19 mouse cellular contexts compared by ENCODE assay signal in the genomic region with DNA sequence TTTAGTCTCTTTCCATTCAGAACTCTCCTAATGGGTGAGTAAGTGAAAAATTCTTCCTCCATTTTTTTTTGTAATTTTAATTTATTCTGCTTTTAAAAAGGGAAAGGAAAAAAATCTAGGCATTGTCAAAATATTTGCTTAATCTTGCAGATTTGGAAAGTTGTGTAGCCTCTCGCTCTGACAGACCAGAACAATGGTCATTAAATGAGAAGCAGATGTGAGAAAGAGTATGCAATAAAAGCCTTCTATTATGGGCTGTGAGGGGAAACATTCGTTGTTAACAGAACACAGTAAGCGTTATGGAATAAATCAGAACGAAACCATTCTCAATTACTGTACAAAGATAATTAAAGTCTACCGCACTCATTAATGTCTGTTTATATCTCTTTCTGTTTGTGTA.
A peak's percentile ranks its signal among the peaks of the same experiment; 100 is the strongest.
DNase-seq lines count a peak whose midpoint lies in the region; ATAC-seq and TF ChIP-seq lines count a peak whose summit lies in the region.
"Had no signal": no experiment of that assay in that cellular context is flagged by ENCODE, and none has a peak within 500 bp of the region (broad histone marks: within the 10 kb centered on the region; RNA-seq: fewer than 3 reads in every experiment).

No protein-coding gene starts in this region.

- ATAC-seq in embryonic facial prominence, embryonic 14.5 days (ENCODE audit: low read depth), result no peak
- ATAC-seq in limb, embryonic 12.5 days (ENCODE audit: insufficient number of reproducible peaks, insufficient read depth, low FRiP score, low TSS enrichment, low read depth), result no peak
- no peak for ATAC-seq in megakaryocyte progenitor cell, adult 5-6 weeks (replicated peaks; ENCODE audit: poor library complexity)
- ATAC-seq: forebrain, embryonic 13.5 days; intestine, embryonic 15.5 days had no signal

- no peak for DNase-seq in gastrocnemius, adult 2 months
- no peak for DNase-seq in gastrocnemius, postnatal 36 days
- DNase-seq in embryonic facial prominence, embryonic 10.5 days (ENCODE audit: low spot score), result no peak
- DNase-seq in embryonic facial prominence, embryonic 14.5 days (ENCODE audit: low spot score), result peak; percentile 44
- DNase-seq in layer of hippocampus, adult 9-11 months, result no peak
- DNase-seq: adrenal gland, adult 2 months; adrenal gland, postnatal 25 days; cerebellum, adult 18-20 months; cerebellum, adult 9-11 months; heart, adult 18-20 months; heart, postnatal 14 days had no signal

- TF ChIP-seq CTCF in gastrocnemius, adult 2 months (IDR thresholded peaks at IDR 0.05), result no peak

- H3K27me3 ChIP-seq in embryonic facial prominence, embryonic 10.5 days (replicated peaks; ENCODE audit: low read depth, poor library complexity, severe bottlenecking), result no peaks in the 10 kb centered on the region
- no peaks in the 10 kb centered on the region for H3K27me3 ChIP-seq in embryonic facial prominence, embryonic 14.5 days (replicated peaks; ENCODE audit: control insufficient read depth, insufficient read depth, low read length)
- no peaks in the 10 kb centered on the region for H3K27me3 ChIP-seq in limb, embryonic 12.5 days
- H3K27me3 ChIP-seq: CH12.LX; forebrain, embryonic 13.5 days; intestine, embryonic 15.5 days had no signal

- peak overlapping the region; percentile 24; the same call in 1 of the 2 replicates for H3K27ac ChIP-seq in gastrocnemius, adult 2 months
- H3K27ac ChIP-seq in embryonic facial prominence, embryonic 10.5 days (replicated peaks), result peak overlapping the region; percentile 48; the same call in 1 of the 2 replicates
- no peak overlapping the region for H3K27ac ChIP-seq in embryonic facial prominence, embryonic 14.5 days (replicated peaks; ENCODE audit: low read depth, low read length)
- H3K27ac ChIP-seq in limb, embryonic 12.5 days, result peak overlapping the region; percentile 41; the same call in 1 of the 2 replicates
- H3K27ac ChIP-seq: forebrain, embryonic 13.5 days; heart, embryonic 10.5 days; hindbrain, embryonic 10.5 days; hindbrain, embryonic 14.5 days; intestine, embryonic 15.5 days had no signal

- H3K9me3 ChIP-seq in embryonic facial prominence, embryonic 10.5 days, result no peaks in the 10 kb centered on the region
- no peaks in the 10 kb centered on the region for H3K9me3 ChIP-seq in embryonic facial prominence, embryonic 14.5 days (ENCODE audit: control insufficient read depth, low read length)
- no peaks in the 10 kb centered on the region for H3K9me3 ChIP-seq in limb, embryonic 12.5 days
- H3K9me3 ChIP-seq: forebrain, embryonic 13.5 days; heart, embryonic 10.5 days; hindbrain, embryonic 10.5 days; intestine, embryonic 15.5 days had no signal

- intact Hi-C loops in gastrocnemius, adult 2 months (cut with DNase I), result no loop called here
- intact Hi-C loops in gastrocnemius, postnatal 36 days (cut with DNase I), result no loop called here

- H3K36me3 ChIP-seq in embryonic facial prominence, embryonic 10.5 days (replicated peaks), result no peaks in the 10 kb centered on the region
- no peaks in the 10 kb centered on the region for H3K36me3 ChIP-seq in embryonic facial prominence, embryonic 14.5 days (ENCODE audit: control insufficient read depth, insufficient read depth, low read length)
- no peaks in the 10 kb centered on the region for H3K36me3 ChIP-seq in limb, embryonic 12.5 days
- H3K36me3 ChIP-seq: heart, embryonic 10.5 days; hindbrain, embryonic 10.5 days; intestine, embryonic 15.5 days had no signal

- H3K4me1 ChIP-seq in embryonic facial prominence, embryonic 10.5 days, result peaks cover 15% of the 10 kb centered on the region
- peaks cover 8% of the 10 kb centered on the region; the same call in 1 of the 2 replicates for H3K4me1 ChIP-seq in embryonic facial prominence, embryonic 14.5 days (ENCODE audit: control insufficient read depth, insufficient read depth, low read length)
- H3K4me1 ChIP-seq in limb, embryonic 12.5 days (replicated peaks), result peaks cover 28% of the 10 kb centered on the region
- H3K4me1 ChIP-seq: intestine, embryonic 15.5 days had no signal

- 57% methylated on average over 5 of the region's 5 CpGs for WGBS in embryonic facial prominence, embryonic 10.5 days
- 34% methylated on average over 5 of the region's 5 CpGs for WGBS in embryonic facial prominence, embryonic 14.5 days
- WGBS in limb, embryonic 12.5 days, result 21% methylated on average over 5 of the region's 5 CpGs

- H3K4me2 ChIP-seq in embryonic facial prominence, embryonic 14.5 days (ENCODE audit: low read depth, low read length), result no peak overlapping the region; the same call in 1 of the 2 replicates
- no peak overlapping the region for H3K4me2 ChIP-seq in limb, embryonic 12.5 days
- H3K4me2 ChIP-seq: forebrain, embryonic 13.5 days; hindbrain, embryonic 14.5 days; intestine, embryonic 15.5 days had no signal

- no peak overlapping the region for H3K9ac ChIP-seq in embryonic facial prominence, embryonic 14.5 days (ENCODE audit: low read depth, low read length)
- no peak overlapping the region for H3K9ac ChIP-seq in limb, embryonic 12.5 days (replicated peaks)
- H3K9ac ChIP-seq: forebrain, embryonic 13.5 days; hindbrain, embryonic 14.5 days; intestine, embryonic 15.5 days had no signal

- no peak overlapping the region for H3K4me3 ChIP-seq in gastrocnemius, adult 2 months
- no peak overlapping the region for H3K4me3 ChIP-seq in embryonic facial prominence, embryonic 10.5 days
- H3K4me3 ChIP-seq in embryonic facial prominence, embryonic 14.5 days (ENCODE audit: low read depth, low read length), result no peak overlapping the region
- H3K4me3 ChIP-seq in limb, embryonic 12.5 days (replicated peaks), result no peak overlapping the region
- H3K4me3 ChIP-seq: forebrain, embryonic 13.5 days; heart, embryonic 10.5 days; hindbrain, embryonic 10.5 days; intestine, embryonic 15.5 days had no signal
